Mouse (Mus musculus): Measurements from ENCODE around the gene Tmem38b. TPM values are rescaled to one million over a fixed set of nuclear protein-coding genes. Genes with fewer than 3 reads are reported as not detected.

Gene Tmem38b
- polyA plus RNA-seq, 1 experiment from 2014 or later = 3.3 TPM

DNA sequence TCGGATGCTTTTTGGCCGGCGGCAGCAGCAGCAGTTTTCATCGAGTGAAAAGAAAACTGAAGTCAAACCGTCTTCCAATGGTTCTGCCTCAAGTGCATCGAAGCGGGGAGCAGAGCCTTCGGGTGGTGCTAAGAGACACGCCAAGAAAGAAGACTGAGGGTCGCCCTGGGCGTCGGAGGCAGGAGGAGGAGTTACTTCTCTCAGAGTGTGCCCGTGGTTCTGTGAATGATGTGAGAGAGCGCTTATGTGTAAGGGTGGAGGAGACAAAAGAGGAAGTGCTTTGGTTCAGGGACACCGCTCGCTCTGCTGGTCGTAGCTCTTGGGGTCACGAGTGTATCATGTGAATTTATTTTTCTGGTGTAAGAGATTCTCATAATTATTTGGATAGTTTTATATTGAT is 34.1 kb downstream of the Tmem38b start:
- H3K9me3 ChIP-seq (replicated peaks) = no peaks in the 10 kb centered on the region
- no peaks in the 10 kb centered on the region for H3K27me3 ChIP-seq (replicated peaks)
- H3K36me3 ChIP-seq = no peaks in the 10 kb centered on the region
- no peak overlapping the region for H3K27ac ChIP-seq
- no peak overlapping the region for H3K4me3 ChIP-seq
- ATAC-seq = no peak
- WGBS (ENCODE audit: insufficient replicate concordance) = 33% methylated on average over 18 of the region's 18 CpGs
- no peaks in the 10 kb centered on the region for H3K4me1 ChIP-seq
- H3K9ac ChIP-seq = no peak overlapping the region
- no peak overlapping the region for H3K4me2 ChIP-seq

DNA sequence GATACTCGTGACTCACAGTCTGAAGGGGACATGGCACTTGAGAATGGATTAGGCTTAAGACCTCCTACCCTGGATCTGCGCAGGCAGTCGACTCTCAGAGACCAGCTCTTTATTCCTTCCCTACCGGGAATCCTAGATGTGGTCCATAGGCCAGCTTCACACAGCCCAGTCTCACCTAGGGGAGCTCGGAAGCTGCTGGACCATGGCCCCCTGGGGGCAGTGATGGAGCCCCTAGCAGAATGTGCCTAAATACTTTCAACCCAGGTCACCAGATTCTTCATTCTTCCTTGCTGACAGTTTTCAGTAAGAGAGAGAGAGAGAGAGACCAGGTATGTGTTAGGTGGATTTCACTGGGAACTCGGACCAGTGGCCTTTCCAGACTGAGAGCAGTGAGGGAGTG is 36.3 kb downstream of the Tmem38b start:
- no peaks in the 10 kb centered on the region for H3K9me3 ChIP-seq (replicated peaks)
- H3K4me3 ChIP-seq = no peak overlapping the region
- WGBS (ENCODE audit: insufficient replicate concordance) = 73% methylated on average over 6 of the region's 6 CpGs
- H3K9ac ChIP-seq = no peak overlapping the region
- no peaks in the 10 kb centered on the region for H3K36me3 ChIP-seq
- H3K4me1 ChIP-seq = no peaks in the 10 kb centered on the region
- ATAC-seq = no peak
- no peaks in the 10 kb centered on the region for H3K27me3 ChIP-seq (replicated peaks)
- H3K27ac ChIP-seq = no peak overlapping the region
- no peak overlapping the region for H3K4me2 ChIP-seq

DNA sequence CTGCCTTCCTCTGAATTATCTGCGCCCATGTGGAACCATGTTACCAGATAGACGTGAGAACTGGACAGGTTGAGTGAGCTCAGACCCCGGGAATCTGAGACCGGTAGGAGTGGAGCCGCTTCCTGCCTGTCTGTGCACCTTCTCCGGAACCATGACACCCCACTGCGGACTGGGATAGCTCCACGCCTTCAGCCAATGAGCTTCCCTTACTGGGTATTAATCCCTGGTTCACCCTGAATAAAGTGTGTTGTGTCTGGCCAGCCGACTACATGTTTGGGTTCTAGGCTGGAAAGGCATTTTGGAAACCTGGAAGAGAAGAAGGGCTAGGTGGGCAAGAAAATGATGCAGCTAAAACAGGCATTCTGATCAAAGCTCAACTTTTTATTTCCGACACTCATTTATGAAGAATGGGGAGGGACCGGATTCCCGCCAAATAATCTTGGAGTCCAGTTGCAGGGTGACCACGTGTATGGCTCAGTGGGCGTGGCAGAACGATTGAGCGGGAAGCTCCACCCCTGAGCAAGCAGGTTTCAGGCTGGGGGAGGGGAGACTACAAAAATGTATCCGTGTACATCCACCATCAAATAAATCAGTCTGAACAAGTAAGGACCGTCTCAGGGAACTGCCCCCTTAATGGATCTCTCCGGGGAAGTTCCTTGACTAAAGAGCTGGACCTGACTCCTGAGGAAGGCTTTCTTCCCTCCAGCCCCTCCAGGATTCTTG is 38.4 kb downstream of the Tmem38b start:
- no peak for ATAC-seq
- no peaks in the 10 kb centered on the region for H3K4me1 ChIP-seq
- H3K4me2 ChIP-seq = no peak overlapping the region
- no peak overlapping the region for H3K27ac ChIP-seq
- no peaks in the 10 kb centered on the region for H3K27me3 ChIP-seq (replicated peaks)
- 73% methylated on average over 19 of the region's 19 CpGs for WGBS (ENCODE audit: insufficient replicate concordance)
- H3K4me3 ChIP-seq = no peak overlapping the region
- no peak overlapping the region for H3K9ac ChIP-seq
- no peaks in the 10 kb centered on the region for H3K9me3 ChIP-seq (replicated peaks)
- no peaks in the 10 kb centered on the region for H3K36me3 ChIP-seq

DNA sequence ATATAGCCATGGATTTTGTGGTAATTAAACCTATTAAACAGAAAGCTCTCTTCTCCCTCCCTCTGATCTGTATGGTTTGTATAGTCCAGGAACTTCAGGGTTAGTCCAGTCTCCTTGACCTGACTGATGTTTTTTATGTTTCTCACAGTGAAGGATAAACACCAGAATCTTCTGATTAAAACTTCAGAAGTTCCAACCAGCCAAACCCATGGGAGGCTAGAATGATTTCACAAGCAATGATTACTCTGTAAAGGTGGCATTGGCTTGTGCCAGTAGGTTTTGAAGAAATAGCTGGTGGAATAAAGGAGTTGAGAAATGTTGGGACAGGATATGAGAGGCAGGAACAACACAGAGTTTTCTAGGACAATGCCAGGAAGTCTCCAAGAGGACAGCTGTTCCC is 40.6 kb downstream of the Tmem38b start:
- no peaks in the 10 kb centered on the region for H3K27me3 ChIP-seq (replicated peaks)
- H3K9ac ChIP-seq = no peak overlapping the region
- H3K9me3 ChIP-seq (replicated peaks) = no peaks in the 10 kb centered on the region
- ATAC-seq = no peak
- H3K36me3 ChIP-seq = no peaks in the 10 kb centered on the region
- no peak overlapping the region for H3K4me3 ChIP-seq
- H3K27ac ChIP-seq = no peak overlapping the region
- no peaks in the 10 kb centered on the region for H3K4me1 ChIP-seq
- no peak overlapping the region for H3K4me2 ChIP-seq

DNA sequence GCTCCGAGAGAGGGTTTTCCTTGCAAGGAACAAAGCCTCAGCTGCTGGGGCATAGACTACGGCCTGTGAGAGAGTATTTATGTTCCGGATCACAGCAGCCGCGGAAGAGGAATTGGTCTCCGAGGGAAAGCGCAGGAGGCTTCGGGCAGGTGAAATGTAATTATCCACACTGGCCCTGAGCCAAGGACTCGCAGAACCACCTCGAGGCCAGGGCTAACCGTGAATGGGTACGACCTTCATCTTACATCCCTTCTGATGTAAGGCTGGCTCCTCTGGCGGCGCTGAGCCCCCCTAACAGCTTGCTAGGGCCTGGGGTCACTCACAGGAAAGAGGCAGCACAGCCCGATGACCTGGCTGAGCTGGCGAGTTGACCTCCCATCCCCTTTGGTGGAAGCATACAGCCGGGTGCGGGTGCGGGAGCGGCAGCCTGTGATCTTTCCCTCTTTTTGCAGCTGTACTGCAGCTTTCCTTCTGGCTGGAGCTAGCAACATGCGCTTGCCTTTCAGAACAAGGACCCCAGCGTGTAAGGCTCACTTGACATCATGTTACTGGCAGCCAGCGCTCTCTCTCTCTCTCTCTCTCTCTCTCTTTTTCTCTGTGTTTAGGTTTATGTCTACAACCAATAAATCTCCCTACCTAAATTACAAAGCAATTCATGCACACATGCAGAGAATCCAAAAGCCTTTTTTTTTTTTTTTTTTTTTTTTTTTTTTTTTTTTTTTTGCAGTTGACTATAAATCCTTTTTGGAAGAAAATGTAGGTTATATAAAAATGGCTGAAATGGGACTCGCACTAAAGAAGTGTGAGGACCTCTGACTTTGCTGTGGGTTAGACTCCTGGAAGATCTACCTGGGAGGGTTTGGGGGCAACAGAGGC is 52.9 kb downstream of the Tmem38b start:
- WGBS (ENCODE audit: insufficient replicate concordance) = 63% methylated on average over 24 of the region's 24 CpGs
- no peaks in the 10 kb centered on the region for H3K9me3 ChIP-seq (replicated peaks)
- no peak overlapping the region for H3K4me3 ChIP-seq
- H3K4me1 ChIP-seq = no peaks in the 10 kb centered on the region
- H3K36me3 ChIP-seq = no peaks in the 10 kb centered on the region
- peak overlapping the region; percentile 18; the same call in 1 of the 2 replicates for H3K4me2 ChIP-seq
- H3K27me3 ChIP-seq (replicated peaks) = no peaks in the 10 kb centered on the region
- no peak overlapping the region for H3K27ac ChIP-seq
- ATAC-seq = no peak
- H3K9ac ChIP-seq = no peak overlapping the region

DNA sequence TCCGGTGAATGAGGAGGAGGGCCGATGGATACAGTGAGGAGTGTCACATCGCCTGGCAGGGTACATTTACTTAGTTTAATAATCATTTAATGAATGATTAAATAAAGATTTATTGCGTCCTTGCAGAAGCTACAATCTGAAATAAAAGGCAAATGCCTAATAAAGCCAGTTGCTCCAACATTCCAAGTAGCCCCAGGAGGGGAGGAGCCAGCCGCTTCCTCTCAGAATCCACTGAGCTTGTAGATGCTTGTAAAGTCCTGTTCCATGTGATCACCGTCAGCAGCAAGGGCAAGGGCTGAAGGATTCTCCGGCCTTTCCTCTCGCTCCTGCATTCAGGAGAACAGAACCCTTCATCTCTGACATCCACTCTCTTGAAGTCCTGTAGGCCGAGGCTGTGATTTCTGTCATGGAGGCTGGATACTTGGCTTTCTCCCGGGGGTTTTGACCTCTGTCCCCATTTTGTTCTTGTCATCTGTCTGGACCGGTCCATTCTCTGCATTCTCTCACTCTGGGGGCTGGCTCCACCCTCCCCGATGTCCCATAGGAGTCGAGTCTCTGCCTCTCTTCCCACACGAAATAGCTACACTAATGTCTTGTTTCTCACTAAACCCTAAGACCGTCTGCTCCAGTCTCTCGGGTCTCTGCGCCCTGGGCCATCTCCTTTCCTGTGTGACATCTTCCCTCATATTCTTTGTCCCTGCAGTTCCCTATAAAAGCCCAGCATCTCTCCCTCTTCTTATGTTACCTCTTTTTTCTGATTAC is 57.3 kb downstream of the Tmem38b start:
- ATAC-seq = no peak
- H3K36me3 ChIP-seq = no peaks in the 10 kb centered on the region
- no peaks in the 10 kb centered on the region for H3K27me3 ChIP-seq (replicated peaks)
- WGBS (ENCODE audit: insufficient replicate concordance) = 67% methylated on average over 17 of the region's 17 CpGs
- H3K4me1 ChIP-seq = no peaks in the 10 kb centered on the region
- H3K9me3 ChIP-seq (replicated peaks) = no peaks in the 10 kb centered on the region
- H3K27ac ChIP-seq = no peak overlapping the region
- H3K4me3 ChIP-seq = no peak overlapping the region
- no peak overlapping the region for H3K4me2 ChIP-seq
- no peak overlapping the region for H3K9ac ChIP-seq

DNA sequence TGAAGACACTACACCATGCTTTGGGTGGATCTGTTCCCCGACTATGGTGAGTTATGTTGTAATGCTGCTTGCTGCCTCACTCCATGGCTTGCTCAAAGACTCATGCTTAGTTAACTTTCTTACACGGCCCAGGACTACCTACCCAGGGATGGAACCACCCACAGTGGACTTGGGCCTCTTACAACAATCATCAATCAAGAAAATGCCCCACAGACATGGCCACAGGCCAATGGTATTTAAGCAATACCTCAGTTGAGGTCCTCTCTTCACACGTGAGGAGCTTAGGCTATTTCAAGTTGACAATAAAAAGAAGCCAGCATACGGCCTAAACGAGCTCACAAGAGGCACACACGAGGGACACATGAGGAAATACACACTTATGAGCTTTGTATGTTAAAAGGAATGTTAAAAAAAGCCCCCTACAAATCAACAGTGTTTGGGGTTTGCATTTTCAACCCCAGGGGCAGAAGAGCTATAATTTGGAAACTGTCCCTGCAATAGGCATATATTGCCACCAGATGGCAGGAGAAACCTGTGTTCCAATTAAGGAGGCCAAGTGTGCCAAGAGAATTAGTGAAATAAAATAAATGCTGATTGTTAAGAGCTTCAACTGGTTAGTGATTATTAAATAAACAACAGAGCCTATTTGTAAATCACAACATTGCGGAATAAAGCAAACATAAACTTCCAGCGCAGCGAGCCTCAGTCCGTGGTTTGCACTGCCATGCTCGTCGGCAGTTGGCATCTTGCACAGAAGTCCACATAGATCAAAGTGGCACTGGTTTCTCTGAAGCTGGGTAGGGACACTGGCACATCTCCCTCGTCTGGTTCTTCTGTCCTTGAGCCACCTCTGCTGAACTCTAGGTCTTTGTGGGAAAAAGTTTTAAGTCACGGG is 58.8 kb downstream of the Tmem38b start:
- Histone ChIP-seq H3K4me3 (no peak overlapping the region), H3K9ac (no peak overlapping the region), H3K27ac (no peak overlapping the region), H3K4me1 (no peaks in the 10 kb centered on the region), H3K27me3 (replicated peaks) (no peaks in the 10 kb centered on the region), H3K9me3 (replicated peaks) (no peaks in the 10 kb centered on the region), H3K4me2 (no peak overlapping the region), H3K36me3 (no peaks in the 10 kb centered on the region)
- WGBS (ENCODE audit: insufficient replicate concordance) = 58% methylated on average over 14 of the region's 14 CpGs
- no peak for ATAC-seq

DNA sequence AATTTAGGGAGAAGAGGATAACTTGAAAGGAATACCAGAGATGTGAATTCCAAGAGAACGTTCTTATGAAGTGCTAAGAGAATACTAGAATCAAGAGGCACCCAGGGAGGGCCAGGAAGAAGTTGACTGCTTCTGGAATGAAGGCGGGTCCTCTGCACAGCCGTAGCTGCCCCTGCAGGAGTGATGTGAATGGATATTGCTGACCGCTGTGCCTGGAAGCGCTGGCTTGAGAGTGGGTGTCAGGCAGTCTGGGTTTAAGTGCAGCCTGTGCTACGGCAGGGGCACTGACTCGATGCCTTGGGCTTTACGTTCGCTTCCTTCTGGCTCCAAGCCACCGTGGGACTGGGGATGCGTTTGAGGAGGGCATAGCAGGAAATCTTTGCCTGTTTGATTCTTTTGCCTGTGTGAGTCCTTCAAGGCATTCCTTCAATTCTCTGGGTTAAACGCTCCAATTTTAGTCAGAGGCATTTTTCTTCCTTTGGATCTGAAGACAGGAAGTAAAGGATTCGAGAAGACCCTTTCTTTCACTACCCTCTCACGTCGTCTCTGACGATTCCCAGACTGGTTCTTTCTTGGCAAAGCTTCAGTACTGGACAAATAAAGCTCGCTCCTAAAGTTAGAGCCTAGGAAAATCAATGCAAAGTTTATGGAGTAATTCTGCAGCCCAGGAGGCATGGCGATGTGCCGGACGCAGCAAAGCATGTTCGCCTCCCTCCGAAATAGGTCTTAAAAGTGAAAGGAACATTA is 60.7 kb downstream of the Tmem38b start:
- no peaks in the 10 kb centered on the region for H3K9me3 ChIP-seq (replicated peaks)
- no peak overlapping the region for H3K27ac ChIP-seq
- peak overlapping the region; percentile 4; the same call in 1 of the 2 replicates for H3K4me2 ChIP-seq
- no peaks in the 10 kb centered on the region for H3K36me3 ChIP-seq
- no peaks in the 10 kb centered on the region for H3K27me3 ChIP-seq (replicated peaks)
- no peaks in the 10 kb centered on the region for H3K4me1 ChIP-seq
- H3K4me3 ChIP-seq = no peak overlapping the region
- no peak overlapping the region for H3K9ac ChIP-seq
- WGBS (ENCODE audit: insufficient replicate concordance) = 50% methylated on average over 22 of the region's 22 CpGs
- no peak for ATAC-seq

DNA sequence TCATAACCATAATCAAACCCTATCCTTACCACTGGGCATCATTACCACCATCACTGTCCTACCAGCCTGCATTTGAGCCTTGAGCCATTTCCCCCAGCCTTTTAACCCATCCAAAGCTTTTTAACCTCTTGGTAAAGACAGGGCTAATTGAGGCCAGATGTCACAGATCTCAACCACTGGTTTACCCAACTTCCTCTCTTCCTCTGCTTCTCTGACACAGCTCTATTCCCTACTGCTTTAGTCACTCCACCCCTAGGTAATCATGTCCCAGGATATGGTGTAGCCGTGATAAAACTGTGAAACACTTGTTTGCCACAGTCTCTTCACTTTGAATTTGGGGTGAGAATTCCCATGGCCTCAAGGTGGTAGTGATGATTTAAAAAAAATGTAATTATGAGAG is 69.5 kb downstream of the Tmem38b start:
- Histone ChIP-seq H3K4me2 (no peak overlapping the region), H3K9me3 (replicated peaks) (no peaks in the 10 kb centered on the region), H3K36me3 (no peaks in the 10 kb centered on the region), H3K27me3 (replicated peaks) (no peaks in the 10 kb centered on the region), H3K9ac (no peak overlapping the region), H3K27ac (no peak overlapping the region), H3K4me1 (no peaks in the 10 kb centered on the region), H3K4me3 (no peak overlapping the region)
- WGBS (ENCODE audit: insufficient replicate concordance) = 27% methylated on average over 1 of the region's 1 CpGs
- ATAC-seq = no peak

DNA sequence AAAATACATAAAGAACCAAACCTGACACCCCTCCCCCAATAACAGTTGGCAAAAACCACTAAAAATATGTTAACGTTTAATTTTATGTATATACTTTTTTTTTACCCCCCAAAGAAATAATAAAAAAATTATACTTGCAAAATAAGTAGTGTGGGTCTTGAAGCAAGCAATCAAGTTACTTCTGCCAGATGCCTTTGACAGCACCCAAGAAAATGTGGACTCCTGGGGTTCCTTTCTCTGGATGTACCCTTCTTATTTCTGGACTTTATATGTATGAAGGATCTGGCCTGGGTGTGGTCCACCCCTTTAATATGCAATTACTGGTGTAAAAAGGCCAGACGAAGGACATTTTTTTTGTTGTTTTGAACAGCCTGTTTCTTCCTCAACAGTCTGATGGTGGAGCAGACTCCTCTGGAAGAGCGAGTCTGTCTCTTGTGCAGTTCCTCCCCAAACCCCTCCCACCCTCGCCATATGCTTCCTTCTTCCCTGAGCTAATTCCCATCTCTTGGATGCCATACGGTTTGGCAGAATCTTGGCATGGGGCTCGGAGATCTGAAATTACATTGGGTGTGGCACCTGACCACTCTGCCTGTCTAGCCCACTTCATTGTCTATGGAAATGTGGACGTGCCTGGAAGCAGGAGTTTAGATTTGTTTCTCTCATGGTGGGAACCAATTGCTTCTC is 70.4 kb downstream of the Tmem38b start:
- no peak overlapping the region for H3K4me2 ChIP-seq
- H3K9ac ChIP-seq = no peak overlapping the region
- H3K9me3 ChIP-seq (replicated peaks) = no peaks in the 10 kb centered on the region
- no peaks in the 10 kb centered on the region for H3K27me3 ChIP-seq (replicated peaks)
- no peak for ATAC-seq
- 68% methylated on average over 7 of the region's 7 CpGs for WGBS (ENCODE audit: insufficient replicate concordance)
- no peak overlapping the region for H3K4me3 ChIP-seq
- no peaks in the 10 kb centered on the region for H3K36me3 ChIP-seq
- H3K27ac ChIP-seq = no peak overlapping the region
- no peaks in the 10 kb centered on the region for H3K4me1 ChIP-seq
